Mouse (Mus musculus): ENCODE data around the gene Gpr155. TPM values are rescaled to one million over a fixed set of nuclear protein-coding genes. Genes with fewer than 3 reads are reported as not detected.
A peak's percentile ranks its signal among the peaks of the same experiment; 100 is the strongest.

Gene Gpr155
- polyA plus RNA-seq, 1 experiment from 2014 or later: 15.8 TPM

DNA sequence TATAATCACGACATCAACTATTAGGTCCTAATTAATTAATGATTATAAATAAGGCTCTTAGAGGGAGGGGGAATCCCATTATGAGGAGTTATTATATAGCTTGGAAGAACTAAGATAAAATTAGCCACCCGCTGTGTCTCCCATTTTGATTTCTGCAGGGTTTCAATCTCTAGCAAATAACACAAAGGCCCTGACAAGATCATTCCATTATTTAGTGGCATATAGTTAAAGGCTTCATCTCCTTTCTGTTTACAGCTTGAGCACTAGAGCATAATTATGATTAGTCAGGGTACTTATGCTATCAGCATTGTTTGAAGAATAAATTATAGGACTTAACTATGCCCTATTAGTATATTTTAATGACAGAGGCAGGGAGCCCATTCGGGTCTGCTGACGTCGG lies 8.0 kb downstream of the Gpr155 start:
- Histone ChIP-seq H3K27me3 (ENCODE audit: control insufficient read depth, insufficient read depth, low read length) (no peaks in the 10 kb centered on the region), H3K27ac (ENCODE audit: low read depth, low read length) (no peak overlapping the region), H3K9me3 (ENCODE audit: control insufficient read depth, low read length) (no peaks in the 10 kb centered on the region), H3K4me3 (ENCODE audit: low read depth, low read length) (no peak overlapping the region), H3K36me3 (ENCODE audit: control insufficient read depth, insufficient read depth, low read length) (no peaks in the 10 kb centered on the region), H3K9ac (replicated peaks; ENCODE audit: low read depth, low read length) (no peak overlapping the region), H3K4me1 (ENCODE audit: control insufficient read depth, insufficient read depth, low read length) (peaks cover 4% of the 10 kb centered on the region), H3K4me2 (ENCODE audit: low read depth, low read length) (no peak overlapping the region)
- 58% methylated on average over 5 of the region's 5 CpGs for WGBS
- peak; percentile 24; the same call in 1 of the 2 replicates for ATAC-seq (ENCODE audit: low read depth)

GRCm38 (mm10) chr2:73371530-73372335 lies 14.6 kb downstream of the Gpr155 start:
- no peak overlapping the region for H3K27ac ChIP-seq (ENCODE audit: low read depth, low read length)
- no peak for ATAC-seq (ENCODE audit: low read depth)
- 58% methylated on average over 9 of the region's 9 CpGs for WGBS
- H3K9me3 ChIP-seq (ENCODE audit: control insufficient read depth, low read length): no peaks in the 10 kb centered on the region
- H3K4me1 ChIP-seq (ENCODE audit: control insufficient read depth, insufficient read depth, low read length): no peaks in the 10 kb centered on the region
- no peak overlapping the region for H3K4me3 ChIP-seq (ENCODE audit: low read depth, low read length)
- no peaks in the 10 kb centered on the region for H3K36me3 ChIP-seq (ENCODE audit: control insufficient read depth, insufficient read depth, low read length)
- H3K27me3 ChIP-seq (ENCODE audit: control insufficient read depth, insufficient read depth, low read length): no peaks in the 10 kb centered on the region
- H3K9ac ChIP-seq (replicated peaks; ENCODE audit: low read depth, low read length): no peak overlapping the region
- H3K4me2 ChIP-seq (ENCODE audit: low read depth, low read length): no peak overlapping the region

DNA sequence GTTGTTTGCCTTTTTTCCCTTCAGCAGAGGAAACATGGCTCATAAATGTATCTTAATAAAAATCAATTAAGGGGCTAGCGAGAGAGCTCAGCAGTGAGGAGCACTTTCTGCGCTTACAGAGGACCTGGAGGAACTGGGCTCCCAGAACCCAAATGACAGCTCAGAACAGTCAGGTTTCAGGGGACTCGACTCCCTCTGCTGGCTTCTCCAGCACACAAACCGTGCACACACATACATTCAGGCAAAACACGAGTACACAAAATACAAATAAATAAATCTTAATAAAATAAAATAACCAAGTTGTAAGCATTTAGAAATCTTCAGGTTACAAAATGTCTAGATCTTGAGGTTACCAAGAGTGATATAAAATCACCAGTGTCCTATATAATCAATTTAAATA lies 22.9 kb downstream of the Gpr155 start:
- Histone ChIP-seq H3K9ac (replicated peaks; ENCODE audit: low read depth, low read length) (no peak overlapping the region), H3K27me3 (ENCODE audit: control insufficient read depth, insufficient read depth, low read length) (no peaks in the 10 kb centered on the region), H3K4me2 (ENCODE audit: low read depth, low read length) (no peak overlapping the region), H3K9me3 (ENCODE audit: control insufficient read depth, low read length) (no peaks in the 10 kb centered on the region), H3K4me3 (ENCODE audit: low read depth, low read length) (no peak overlapping the region), H3K4me1 (ENCODE audit: control insufficient read depth, insufficient read depth, low read length) (no peaks in the 10 kb centered on the region), H3K36me3 (ENCODE audit: control insufficient read depth, insufficient read depth, low read length) (peaks cover 4% of the 10 kb centered on the region; the same call in 1 of the 2 replicates), H3K27ac (ENCODE audit: low read depth, low read length) (no peak overlapping the region)
- 76% methylated on average over 5 of the region's 5 CpGs for WGBS
- ATAC-seq (ENCODE audit: low read depth): no peak

DNA sequence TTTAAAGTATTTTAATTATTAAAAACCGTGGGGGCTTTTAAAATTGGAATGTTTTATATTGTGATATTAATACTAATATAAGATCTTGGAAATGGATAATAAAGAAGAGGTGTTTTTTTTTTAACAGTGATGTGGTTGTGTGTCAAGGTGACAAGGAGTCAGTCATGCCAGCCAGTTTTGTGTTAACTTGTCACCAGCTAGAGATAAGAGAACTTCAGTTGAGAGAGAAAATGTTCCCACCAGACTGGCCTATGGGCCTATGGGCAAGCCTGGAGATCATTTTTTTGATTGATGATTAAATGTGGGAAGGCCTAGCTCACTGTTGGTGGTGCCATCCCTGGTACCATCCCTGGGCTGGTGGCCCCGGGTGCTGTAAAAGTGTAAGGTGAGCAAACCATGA lies 25.8 kb downstream of the Gpr155 start:
- Histone ChIP-seq H3K36me3 (ENCODE audit: control insufficient read depth, insufficient read depth, low read length) (peaks cover 4% of the 10 kb centered on the region; the same call in 1 of the 2 replicates), H3K4me3 (ENCODE audit: low read depth, low read length) (no peak overlapping the region), H3K4me1 (ENCODE audit: control insufficient read depth, insufficient read depth, low read length) (no peaks in the 10 kb centered on the region), H3K9me3 (ENCODE audit: control insufficient read depth, low read length) (no peaks in the 10 kb centered on the region), H3K4me2 (ENCODE audit: low read depth, low read length) (no peak overlapping the region), H3K27me3 (ENCODE audit: control insufficient read depth, insufficient read depth, low read length) (no peaks in the 10 kb centered on the region), H3K27ac (ENCODE audit: low read depth, low read length) (no peak overlapping the region), H3K9ac (replicated peaks; ENCODE audit: low read depth, low read length) (no peak overlapping the region)
- 98% methylated on average over 2 of the region's 2 CpGs for WGBS
- no peak for ATAC-seq (ENCODE audit: low read depth)

DNA sequence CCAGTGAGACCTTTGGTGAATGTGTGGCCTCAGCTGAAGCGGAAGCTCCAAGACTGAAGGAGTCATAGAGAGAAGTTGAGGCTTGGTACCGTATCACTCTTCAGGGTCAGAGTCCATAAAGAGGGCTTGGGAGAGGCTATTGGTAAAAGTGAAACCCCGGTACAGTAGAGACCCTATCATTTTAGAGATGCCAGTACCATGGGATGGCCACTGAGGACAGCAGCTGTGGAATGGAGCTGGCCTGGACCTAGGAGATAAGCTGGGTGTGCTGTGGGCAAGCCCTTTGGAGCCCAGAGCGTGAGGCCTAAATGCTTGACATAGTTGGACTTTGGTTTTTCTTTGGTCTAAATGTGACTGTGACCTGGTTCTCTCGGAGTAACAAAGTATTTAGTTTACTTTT lies 26.4 kb downstream of the Gpr155 start:
- 95% methylated on average over 5 of the region's 5 CpGs for WGBS
- H3K4me3 ChIP-seq (ENCODE audit: low read depth, low read length): no peak overlapping the region
- no peaks in the 10 kb centered on the region for H3K27me3 ChIP-seq (ENCODE audit: control insufficient read depth, insufficient read depth, low read length)
- no peaks in the 10 kb centered on the region for H3K9me3 ChIP-seq (ENCODE audit: control insufficient read depth, low read length)
- H3K4me1 ChIP-seq (ENCODE audit: control insufficient read depth, insufficient read depth, low read length): no peaks in the 10 kb centered on the region
- H3K9ac ChIP-seq (replicated peaks; ENCODE audit: low read depth, low read length): no peak overlapping the region
- H3K36me3 ChIP-seq (ENCODE audit: control insufficient read depth, insufficient read depth, low read length): peaks cover 4% of the 10 kb centered on the region; the same call in 1 of the 2 replicates
- ATAC-seq (ENCODE audit: low read depth): no peak
- no peak overlapping the region for H3K27ac ChIP-seq (ENCODE audit: low read depth, low read length)
- H3K4me2 ChIP-seq (ENCODE audit: low read depth, low read length): no peak overlapping the region

- no peaks in the 10 kb centered on the region for H3K9me3 ChIP-seq (ENCODE audit: control insufficient read depth, low read length)
- ATAC-seq (ENCODE audit: low read depth): no peak
- no peak overlapping the region for H3K9ac ChIP-seq (replicated peaks; ENCODE audit: low read depth, low read length)
- no peaks in the 10 kb centered on the region for H3K4me1 ChIP-seq (ENCODE audit: control insufficient read depth, insufficient read depth, low read length)
- no peak overlapping the region for H3K4me2 ChIP-seq (ENCODE audit: low read depth, low read length)
- H3K27ac ChIP-seq (ENCODE audit: low read depth, low read length): no peak overlapping the region
- peaks cover 4% of the 10 kb centered on the region; the same call in 1 of the 2 replicates for H3K36me3 ChIP-seq (ENCODE audit: control insufficient read depth, insufficient read depth, low read length)
- no peak overlapping the region for H3K4me3 ChIP-seq (ENCODE audit: low read depth, low read length)
- 75% methylated on average over 18 of the region's 18 CpGs for WGBS
- no peaks in the 10 kb centered on the region for H3K27me3 ChIP-seq (ENCODE audit: control insufficient read depth, insufficient read depth, low read length)
These were observed 29.4 kb downstream of the Gpr155 start for GRCm38 (mm10) chr2:73357004-73357403.

GRCm38 (mm10) chr2:73351927-73352374 lies 34.4 kb downstream of the Gpr155 start:
- no peak overlapping the region for H3K27ac ChIP-seq (ENCODE audit: low read depth, low read length)
- no peak for ATAC-seq (ENCODE audit: low read depth)

GRCm38 (mm10) chr2:73351496-73351895 lies 34.9 kb downstream of the Gpr155 start:
- H3K36me3 ChIP-seq (ENCODE audit: control insufficient read depth, insufficient read depth, low read length): no peaks in the 10 kb centered on the region
- WGBS: 61% methylated on average over 5 of the region's 5 CpGs
- no peaks in the 10 kb centered on the region for H3K9me3 ChIP-seq (ENCODE audit: control insufficient read depth, low read length)
- H3K4me3 ChIP-seq (ENCODE audit: low read depth, low read length): no peak overlapping the region
- no peak overlapping the region for H3K4me2 ChIP-seq (ENCODE audit: low read depth, low read length)
- no peak overlapping the region for H3K9ac ChIP-seq (replicated peaks; ENCODE audit: low read depth, low read length)
- no peaks in the 10 kb centered on the region for H3K27me3 ChIP-seq (ENCODE audit: control insufficient read depth, insufficient read depth, low read length)
- H3K27ac ChIP-seq (ENCODE audit: low read depth, low read length): no peak overlapping the region
- no peak for ATAC-seq (ENCODE audit: low read depth)
- H3K4me1 ChIP-seq (ENCODE audit: control insufficient read depth, insufficient read depth, low read length): no peaks in the 10 kb centered on the region; the same call in 1 of the 2 replicates

More at GRCm38 (mm10) chr2:73351927-73352374, 34.4 kb downstream of the Gpr155 start:
- Histone ChIP-seq H3K4me3 (ENCODE audit: low read depth, low read length) (no peak overlapping the region), H3K27me3 (ENCODE audit: control insufficient read depth, insufficient read depth, low read length) (no peaks in the 10 kb centered on the region), H3K9ac (replicated peaks; ENCODE audit: low read depth, low read length) (no peak overlapping the region), H3K36me3 (ENCODE audit: control insufficient read depth, insufficient read depth, low read length) (no peaks in the 10 kb centered on the region), H3K9me3 (ENCODE audit: control insufficient read depth, low read length) (no peaks in the 10 kb centered on the region), H3K4me2 (ENCODE audit: low read depth, low read length) (no peak overlapping the region), H3K4me1 (ENCODE audit: control insufficient read depth, insufficient read depth, low read length) (no peaks in the 10 kb centered on the region)
- 62% methylated on average over 7 of the region's 7 CpGs for WGBS

DNA sequence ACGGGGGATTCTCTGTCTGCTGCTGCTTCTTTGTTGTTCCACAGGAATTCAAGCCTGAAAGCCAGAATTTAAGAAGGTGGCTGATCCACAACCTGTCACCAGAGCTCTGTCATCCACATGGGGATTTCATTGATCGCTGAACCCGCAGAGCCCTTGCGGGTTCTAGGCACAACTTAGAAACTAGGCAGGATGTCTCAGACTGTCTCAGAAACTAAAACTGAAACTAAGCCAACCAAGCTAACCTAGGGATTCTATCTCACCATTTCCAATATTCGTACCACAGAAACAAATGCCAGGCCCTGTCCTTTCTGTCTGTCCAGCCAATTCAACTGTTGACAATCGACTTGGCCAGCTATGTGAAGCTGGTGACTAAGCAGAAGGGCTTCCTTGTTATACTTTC lies 38.2 kb downstream of the Gpr155 start:
- ATAC-seq (ENCODE audit: low read depth): no peak
- H3K9ac ChIP-seq (replicated peaks; ENCODE audit: low read depth, low read length): no peak overlapping the region
- 89% methylated on average over 6 of the region's 6 CpGs for WGBS
- H3K4me3 ChIP-seq (ENCODE audit: low read depth, low read length): no peak overlapping the region
- no peak overlapping the region for H3K27ac ChIP-seq (ENCODE audit: low read depth, low read length)
- no peaks in the 10 kb centered on the region for H3K27me3 ChIP-seq (ENCODE audit: control insufficient read depth, insufficient read depth, low read length)
- H3K4me1 ChIP-seq (ENCODE audit: control insufficient read depth, insufficient read depth, low read length): no peaks in the 10 kb centered on the region; the same call in 1 of the 2 replicates
- H3K9me3 ChIP-seq (ENCODE audit: control insufficient read depth, low read length): no peaks in the 10 kb centered on the region
- H3K4me2 ChIP-seq (ENCODE audit: low read depth, low read length): no peak overlapping the region
- no peaks in the 10 kb centered on the region for H3K36me3 ChIP-seq (ENCODE audit: control insufficient read depth, insufficient read depth, low read length)

Measured in neural tube, embryonic 14.5 days (tissue).